In the genomic region with DNA sequence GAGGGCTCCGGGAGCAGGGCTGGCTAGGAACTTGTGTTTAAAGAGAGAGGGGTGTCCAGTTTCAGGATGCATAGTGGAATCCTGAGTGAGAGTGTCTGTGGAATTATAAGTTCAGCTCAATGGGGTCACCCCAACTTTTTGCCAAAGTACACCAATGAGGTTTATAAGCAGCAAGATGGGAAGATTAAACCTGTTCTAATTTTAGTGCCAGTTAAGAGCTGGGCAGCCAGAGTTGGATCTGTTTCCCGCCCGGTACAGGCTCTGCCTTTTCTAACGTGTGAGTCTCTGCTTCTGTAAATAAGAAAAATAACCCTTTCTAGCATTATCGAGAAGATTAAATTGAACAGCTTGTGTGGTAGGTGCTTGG, we compare ENCODE assay signal across 14 mouse cellular contexts. TPM values are rescaled to one million over a fixed set of nuclear protein-coding genes. Genes with fewer than 3 reads are reported as not detected.
DNase-seq lines count a peak whose midpoint lies in the region; ATAC-seq and TF ChIP-seq lines count a peak whose summit lies in the region.
"Had no signal": no experiment of that assay in that cellular context is flagged by ENCODE, and none has a peak within 500 bp of the region (broad histone marks: within the 10 kb centered on the region; RNA-seq: fewer than 3 reads in every experiment).

No protein-coding gene starts in this region.

- no peak overlapping the region for H3K9ac ChIP-seq in intestine, embryonic 14.5 days (ENCODE audit: low read length)
- no peak overlapping the region for H3K9ac ChIP-seq in intestine, postnatal 0 days (ENCODE audit: low read depth, low read length)
- H3K9ac ChIP-seq in midbrain, postnatal 0 days (replicated peaks; ENCODE audit: low read length, poor library complexity, severe bottlenecking): no peak overlapping the region
- no peak overlapping the region for H3K9ac ChIP-seq in midbrain, embryonic 15.5 days
- H3K9ac ChIP-seq in stomach, postnatal 0 days (ENCODE audit: low read length): 0 out of 2 replicates have a peak overlapping the region, but pooled peaks have one; percentile 8
- H3K9ac ChIP-seq: hindbrain, embryonic 15.5 days had no signal

- no peak for TF ChIP-seq CTCF in gastrocnemius, adult 2 months (IDR thresholded peaks at IDR 0.05)
- no peak for TF ChIP-seq CTCF in intestine, postnatal 0 days (IDR thresholded peaks at IDR 0.05; ENCODE audit: low read depth)
- TF ChIP-seq CTCF in midbrain, postnatal 0 days (IDR thresholded peaks at IDR 0.05): no peak
- no peak for TF ChIP-seq CTCF in stomach, postnatal 0 days (IDR thresholded peaks at IDR 0.05; ENCODE audit: low read depth)

- no peaks in the 10 kb centered on the region for H3K27me3 ChIP-seq in intestine, embryonic 14.5 days (replicated peaks; ENCODE audit: control insufficient read depth, insufficient read depth, low read length)
- H3K27me3 ChIP-seq in intestine, postnatal 0 days (replicated peaks; ENCODE audit: control insufficient read depth, insufficient read depth, low read length): no peaks in the 10 kb centered on the region
- H3K27me3 ChIP-seq in midbrain, postnatal 0 days (ENCODE audit: insufficient read depth, low read length): no peaks in the 10 kb centered on the region
- no peaks in the 10 kb centered on the region for H3K27me3 ChIP-seq in midbrain, embryonic 15.5 days (replicated peaks)
- H3K27me3 ChIP-seq in stomach, postnatal 0 days (ENCODE audit: control insufficient read depth, insufficient read depth, low read length): no peaks in the 10 kb centered on the region
- H3K27me3 ChIP-seq: hindbrain, embryonic 15.5 days had no signal

- intact Hi-C loops in gastrocnemius, adult 2 months (cut with DNase I): no loop called here

- H3K27ac ChIP-seq in gastrocnemius, adult 2 months: peak overlapping the region; percentile 9; the same call in 1 of the 2 replicates
- 0 out of 2 replicates have a peak overlapping the region, but pooled peaks have one; percentile 33 for H3K27ac ChIP-seq in intestine, embryonic 14.5 days (ENCODE audit: low read depth)
- no peak overlapping the region; the same call in 1 of the 2 replicates for H3K27ac ChIP-seq in intestine, postnatal 0 days (ENCODE audit: low read depth, low read length)
- H3K27ac ChIP-seq in midbrain, postnatal 0 days (ENCODE audit: low read depth, low read length): 0 out of 2 replicates have a peak overlapping the region, but pooled peaks have one; percentile 38
- no peak overlapping the region for H3K27ac ChIP-seq in midbrain, embryonic 15.5 days
- peak overlapping the region; percentile 78 for H3K27ac ChIP-seq in stomach, postnatal 0 days (replicated peaks)
- H3K27ac ChIP-seq: hindbrain, embryonic 15.5 days had no signal

- 44% methylated on average over 5 of the region's 5 CpGs for WGBS in intestine, embryonic 14.5 days
- 57% methylated on average over 5 of the region's 5 CpGs for WGBS in intestine, postnatal 0 days
- 75% methylated on average over 5 of the region's 5 CpGs for WGBS in midbrain, postnatal 0 days
- WGBS in midbrain, embryonic 15.5 days: 80% methylated on average over 5 of the region's 5 CpGs
- WGBS in stomach, postnatal 0 days: 23% methylated on average over 5 of the region's 5 CpGs

- H3K9me3 ChIP-seq in intestine, embryonic 14.5 days (ENCODE audit: control insufficient read depth, low read length): no peaks in the 10 kb centered on the region
- H3K9me3 ChIP-seq in intestine, postnatal 0 days (ENCODE audit: control insufficient read depth): no peaks in the 10 kb centered on the region
- H3K9me3 ChIP-seq in midbrain, postnatal 0 days (ENCODE audit: low read length): no peaks in the 10 kb centered on the region
- no peaks in the 10 kb centered on the region for H3K9me3 ChIP-seq in midbrain, embryonic 15.5 days
- no peaks in the 10 kb centered on the region for H3K9me3 ChIP-seq in stomach, postnatal 0 days (ENCODE audit: control insufficient read depth, low read length)
- H3K9me3 ChIP-seq: G1E; hindbrain, embryonic 15.5 days had no signal

- ATAC-seq in intestine, embryonic 14.5 days (replicated peaks; ENCODE audit: low FRiP score, low TSS enrichment, low read depth): no peak
- ATAC-seq in intestine, postnatal 0 days: no peak
- ATAC-seq in midbrain, postnatal 0 days (ENCODE audit: low FRiP score): no peak
- no peak for ATAC-seq in midbrain, embryonic 15.5 days (replicated peaks)
- no peak for ATAC-seq in stomach, postnatal 0 days (ENCODE audit: low FRiP score, low TSS enrichment)

- peak overlapping the region; percentile 1; the same call in 1 of the 2 replicates for H3K4me3 ChIP-seq in gastrocnemius, adult 2 months
- H3K4me3 ChIP-seq in intestine, embryonic 14.5 days (ENCODE audit: low read depth, low read length): no peak overlapping the region
- H3K4me3 ChIP-seq in intestine, postnatal 0 days (ENCODE audit: low read depth, low read length): no peak overlapping the region
- no peak overlapping the region for H3K4me3 ChIP-seq in midbrain, postnatal 0 days (ENCODE audit: low read depth, low read length)
- H3K4me3 ChIP-seq in midbrain, embryonic 15.5 days: no peak overlapping the region
- H3K4me3 ChIP-seq in stomach, postnatal 0 days (ENCODE audit: low read depth, low read length): no peak overlapping the region
- H3K4me3 ChIP-seq: hindbrain, embryonic 15.5 days had no signal

- no peak overlapping the region for H3K4me2 ChIP-seq in intestine, embryonic 14.5 days (ENCODE audit: low read length)
- H3K4me2 ChIP-seq in intestine, postnatal 0 days (replicated peaks; ENCODE audit: low read depth): no peak overlapping the region; the same call in 1 of the 2 replicates
- H3K4me2 ChIP-seq in midbrain, postnatal 0 days (ENCODE audit: low read depth, low read length, poor library complexity, severe bottlenecking): no peak overlapping the region
- H3K4me2 ChIP-seq in midbrain, embryonic 15.5 days: no peak overlapping the region
- peak overlapping the region; percentile 25 for H3K4me2 ChIP-seq in stomach, postnatal 0 days (replicated peaks; ENCODE audit: low read depth)
- H3K4me2 ChIP-seq: hindbrain, embryonic 15.5 days had no signal

- DNase-seq in gastrocnemius, adult 2 months: no peak
- no peak for DNase-seq in gastrocnemius, postnatal 4 days (ENCODE audit: low spot score in 2 of 2)
- DNase-seq in intestine, embryonic 14.5 days (ENCODE audit: low spot score): no peak
- no peak for DNase-seq in midbrain, postnatal 0 days (ENCODE audit: low spot score)
- no peak for DNase-seq in stomach, postnatal 0 days (ENCODE audit: low spot score)
- no peak for DNase-seq in urinary bladder, postnatal 14 days (ENCODE audit: low spot score)
- DNase-seq: adrenal gland, postnatal 14 days; cerebellum, postnatal 14 days; kidney, postnatal 10 days; thymus, postnatal 4 days had no signal

- no peaks in the 10 kb centered on the region for H3K36me3 ChIP-seq in intestine, embryonic 14.5 days (ENCODE audit: control insufficient read depth, insufficient read depth, low read length)
- H3K36me3 ChIP-seq in intestine, postnatal 0 days (ENCODE audit: control insufficient read depth, insufficient read depth): no peaks in the 10 kb centered on the region
- H3K36me3 ChIP-seq in midbrain, postnatal 0 days (ENCODE audit: insufficient read depth, low read length): no peaks in the 10 kb centered on the region
- H3K36me3 ChIP-seq in midbrain, embryonic 15.5 days (replicated peaks): no peaks in the 10 kb centered on the region
- no peaks in the 10 kb centered on the region for H3K36me3 ChIP-seq in stomach, postnatal 0 days (ENCODE audit: control insufficient read depth, insufficient read depth, low read length)
- H3K36me3 ChIP-seq: hindbrain, embryonic 15.5 days had no signal

- no peak for TF ChIP-seq EP300 in stomach, postnatal 0 days (optimal IDR thresholded peaks at IDR 0.05)

- peaks cover 32% of the 10 kb centered on the region for H3K4me1 ChIP-seq in intestine, embryonic 14.5 days (replicated peaks; ENCODE audit: control insufficient read depth, insufficient read depth, low read length)
- H3K4me1 ChIP-seq in intestine, postnatal 0 days (replicated peaks; ENCODE audit: control insufficient read depth, insufficient read depth, low read length): peaks cover 3% of the 10 kb centered on the region; the same call in 1 of the 2 replicates
- H3K4me1 ChIP-seq in midbrain, postnatal 0 days (ENCODE audit: insufficient read depth, low read length): peaks cover 11% of the 10 kb centered on the region; the same call in 1 of the 2 replicates
- peaks cover 10% of the 10 kb centered on the region; the same call in 1 of the 2 replicates for H3K4me1 ChIP-seq in midbrain, embryonic 15.5 days
- peaks cover 12% of the 10 kb centered on the region for H3K4me1 ChIP-seq in stomach, postnatal 0 days (replicated peaks; ENCODE audit: control insufficient read depth, insufficient read depth)

RNA-seq across cellular contexts. Expression of a gene that starts 22.4 kb away (rescaled TPM):
- 10 to 100 TPM in 1 of 2 experiments, 1 to 10 TPM in 1; 8.7 to 14.3 TPM for total RNA-seq in gastrocnemius, adult 2 months (2021)
- total RNA-seq in gastrocnemius, postnatal 4 days (2021): 10 to 100 TPM; 32.3 to 37.0 TPM
- 89.5 and 91.6 TPM in 2 replicates for polyA plus RNA-seq in intestine, embryonic 14.5 days (2014; fragmentation: Nextera tagmentation; extraction: Ambion mirVana)
- 32.5 and 35.0 TPM in 2 replicates for polyA plus RNA-seq in intestine, postnatal 0 days (2015; fragmentation: Nextera tagmentation; extraction: Ambion mirVana)
- total RNA-seq in midbrain, postnatal 0 days (2014; rRNA removed): 79.4 and 80.0 TPM in 2 replicates
- polyA plus RNA-seq in midbrain, postnatal 0 days (2015; fragmentation: Nextera tagmentation; extraction: Ambion mirVana): 58.4 and 59.2 TPM in 2 replicates
- 58.7 and 62.0 TPM in 2 replicates for polyA plus RNA-seq in midbrain, embryonic 15.5 days (2015; fragmentation: Nextera tagmentation; extraction: Ambion mirVana)
- polyA plus RNA-seq in stomach, postnatal 0 days (2015; fragmentation: Nextera tagmentation; extraction: Ambion mirVana): 38.0 and 39.5 TPM in 2 replicates

Comparison
In these comparisons a context has a peak if more than half of its experiments do, and no peak if none do; other contexts are left out.
1. H3K27ac ChIP-seq: peak in gastrocnemius, adult 2 months (single experiment), intestine, embryonic 14.5 days (single experiment), midbrain, postnatal 0 days (single experiment) and stomach, postnatal 0 days (single experiment); none in intestine, postnatal 0 days (single experiment) and midbrain, embryonic 15.5 days (single experiment).